Mouse (Mus musculus): ENCODE measurements around the gene Acta2. TPM values are rescaled to one million over a fixed set of nuclear protein-coding genes. Genes with fewer than 3 reads are reported as not detected.

Acta2 gene
- polyA plus RNA-seq, 1 experiment: not detected

GRCm38 (mm10) chr19:34202668-34203067, 52.7 kb downstream of the Acta2 start:
- TF ChIP-seq POLR2A (IDR thresholded peaks at IDR 0.05; ENCODE audit: insufficient read depth, low read depth, low read length) (no peak), CTCF (IDR thresholded peaks at IDR 0.05; ENCODE audit: insufficient read depth, low read depth, low read length) (no peak)
- 95% methylated on average over 2 of the region's 2 CpGs for WGBS
- H3K27ac ChIP-seq (ENCODE audit: insufficient read depth, low read depth, low read length): no peak overlapping the region
- H3K4me3 ChIP-seq (ENCODE audit: insufficient read depth, low read depth, low read length): no peak overlapping the region
- H3K4me1 ChIP-seq (ENCODE audit: control insufficient read depth, insufficient read depth, low read length): no peaks in the 10 kb centered on the region

GRCm38 (mm10) chr19:34199488-34199887, 55.9 kb downstream of the Acta2 start:
- 74% methylated on average over 2 of the region's 2 CpGs for WGBS
- H3K4me1 ChIP-seq (ENCODE audit: control insufficient read depth, insufficient read depth, low read length): no peaks in the 10 kb centered on the region
- no peak for TF ChIP-seq POLR2A (IDR thresholded peaks at IDR 0.05; ENCODE audit: insufficient read depth, low read depth, low read length)
- no peak overlapping the region for H3K27ac ChIP-seq (ENCODE audit: insufficient read depth, low read depth, low read length)
- no peak overlapping the region for H3K4me3 ChIP-seq (ENCODE audit: insufficient read depth, low read depth, low read length)

- no peak overlapping the region for H3K27ac ChIP-seq (ENCODE audit: insufficient read depth, low read depth, low read length)
- WGBS: 88% methylated on average over 4 of the region's 4 CpGs
- no peaks in the 10 kb centered on the region for H3K4me1 ChIP-seq (ENCODE audit: control insufficient read depth, insufficient read depth, low read length)
- H3K4me3 ChIP-seq (ENCODE audit: insufficient read depth, low read depth, low read length): no peak overlapping the region
- no peak for TF ChIP-seq CTCF (IDR thresholded peaks at IDR 0.05; ENCODE audit: insufficient read depth, low read depth, low read length)
- TF ChIP-seq POLR2A (IDR thresholded peaks at IDR 0.05; ENCODE audit: insufficient read depth, low read depth, low read length): no peak
Measured at GRCm38 (mm10) chr19:34198901-34199300, 56.5 kb downstream of the Acta2 start.

- H3K4me3 ChIP-seq (ENCODE audit: insufficient read depth, low read depth, low read length): no peak overlapping the region
- TF ChIP-seq CTCF (IDR thresholded peaks at IDR 0.05; ENCODE audit: insufficient read depth, low read depth, low read length): no peak
- no peak for TF ChIP-seq POLR2A (IDR thresholded peaks at IDR 0.05; ENCODE audit: insufficient read depth, low read depth, low read length)
- 0 out of 2 replicates have a peak, but pooled peaks cover 2% of the 10 kb centered on the region for H3K4me1 ChIP-seq (ENCODE audit: control insufficient read depth, insufficient read depth, low read length)
- 97% methylated on average over 1 of the region's 1 CpGs for WGBS
- no peak overlapping the region for H3K27ac ChIP-seq (ENCODE audit: insufficient read depth, low read depth, low read length)
Measured at GRCm38 (mm10) chr19:34198066-34198465, 57.3 kb downstream of the Acta2 start.

- WGBS: 83% methylated on average over 2 of the region's 2 CpGs
- Histone ChIP-seq H3K27ac (ENCODE audit: insufficient read depth, low read depth, low read length) (no peak overlapping the region), H3K4me1 (ENCODE audit: control insufficient read depth, insufficient read depth, low read length) (0 out of 2 replicates have a peak, but pooled peaks cover 6% of the 10 kb centered on the region), H3K4me3 (ENCODE audit: insufficient read depth, low read depth, low read length) (no peak overlapping the region)
- TF ChIP-seq CTCF (IDR thresholded peaks at IDR 0.05; ENCODE audit: insufficient read depth, low read depth, low read length): no peak
- no peak for TF ChIP-seq POLR2A (IDR thresholded peaks at IDR 0.05; ENCODE audit: insufficient read depth, low read depth, low read length)
Measured at GRCm38 (mm10) chr19:34195031-34195430, 60.4 kb downstream of the Acta2 start.

GRCm38 (mm10) chr19:34194132-34194745, 61.2 kb downstream of the Acta2 start:
- H3K27ac ChIP-seq (ENCODE audit: insufficient read depth, low read depth, low read length): no peak overlapping the region
- 0 out of 2 replicates have a peak, but pooled peaks cover 6% of the 10 kb centered on the region for H3K4me1 ChIP-seq (ENCODE audit: control insufficient read depth, insufficient read depth, low read length)
- TF ChIP-seq CTCF (IDR thresholded peaks at IDR 0.05; ENCODE audit: insufficient read depth, low read depth, low read length) (no peak), POLR2A (IDR thresholded peaks at IDR 0.05; ENCODE audit: insufficient read depth, low read depth, low read length) (no peak)
- H3K4me3 ChIP-seq (ENCODE audit: insufficient read depth, low read depth, low read length): no peak overlapping the region
- WGBS: 84% methylated on average over 6 of the region's 6 CpGs

- WGBS: 64% methylated on average over 9 of the region's 9 CpGs
- no peak overlapping the region for H3K27ac ChIP-seq (ENCODE audit: insufficient read depth, low read depth, low read length)
- TF ChIP-seq CTCF (IDR thresholded peaks at IDR 0.05; ENCODE audit: insufficient read depth, low read depth, low read length) (no peak), POLR2A (IDR thresholded peaks at IDR 0.05; ENCODE audit: insufficient read depth, low read depth, low read length) (no peak)
- 0 out of 2 replicates have a peak, but pooled peaks cover 6% of the 10 kb centered on the region for H3K4me1 ChIP-seq (ENCODE audit: control insufficient read depth, insufficient read depth, low read length)
- peak overlapping the region; percentile 5; the same call in 1 of the 2 replicates for H3K4me3 ChIP-seq (ENCODE audit: insufficient read depth, low read depth, low read length)
Measured at GRCm38 (mm10) chr19:34193683-34194082, 61.7 kb downstream of the Acta2 start.

GRCm38 (mm10) chr19:34193149-34193548, 62.2 kb downstream of the Acta2 start:
- 2% methylated on average over 9 of the region's 9 CpGs for WGBS
- 0 out of 2 replicates have a peak, but pooled peaks cover 6% of the 10 kb centered on the region for H3K4me1 ChIP-seq (ENCODE audit: control insufficient read depth, insufficient read depth, low read length)
- peak overlapping the region; percentile 48 for H3K4me3 ChIP-seq (ENCODE audit: insufficient read depth, low read depth, low read length)
- H3K27ac ChIP-seq (ENCODE audit: insufficient read depth, low read depth, low read length): peak overlapping the region; percentile 28; the same call in 1 of the 2 replicates
- TF ChIP-seq POLR2A (IDR thresholded peaks at IDR 0.05; ENCODE audit: insufficient read depth, low read depth, low read length): no peak

GRCm38 (mm10) chr19:34192008-34192963, 63.1 kb downstream of the Acta2 start, which contains the start of gene Stambpl1:
Gene Stambpl1, plus strand, starts transcription at chr19:34192229.
- peak within 1 kb of the TSS; percentile 66 for H3K4me3 ChIP-seq (ENCODE audit: insufficient read depth, low read depth, low read length)
- under 1% methylated on average over 62 of the region's 62 CpGs for WGBS
- peak within 1 kb of the TSS; percentile 28 for H3K27ac ChIP-seq (ENCODE audit: insufficient read depth, low read depth, low read length)
- 0 out of 2 replicates have a peak, but pooled peaks cover 6% of the 10 kb centered on the region for H3K4me1 ChIP-seq (ENCODE audit: control insufficient read depth, insufficient read depth, low read length)
- TF ChIP-seq CTCF (IDR thresholded peaks at IDR 0.05; ENCODE audit: insufficient read depth, low read depth, low read length): no peak
- no peak for TF ChIP-seq POLR2A (IDR thresholded peaks at IDR 0.05; ENCODE audit: insufficient read depth, low read depth, low read length)

Data from olfactory bulb, adult 2 months (tissue).